Mouse (Mus musculus) intestine, embryonic 16.5 days (tissue): ENCODE results near the gene Sgk1. TPM values are rescaled to one million over a fixed set of nuclear protein-coding genes. Genes with fewer than 3 reads are reported as not detected.

Experiments
- ATAC-seq: fragments of 200-750 bp; cut with Nextera tagmentation; 2 replicates; pipeline ENCODE4 v1.8.0; 2017; ENCODE audit warnings: moderate TSS enrichment, moderate library complexity
- H3K27ac ChIP-seq: fragments of 300-500 bp; sonication (generic); 2 replicates; pipeline ENCODE4 v1.5.1; 2014; ENCODE audit warnings: mild to moderate bottlenecking, low read length
- H3K27me3 ChIP-seq: fragments of 300-500 bp; sonication (generic); replicated peaks from 2 replicates; pipeline ENCODE4 v1.6.1; 2014; ENCODE audit warnings: low read length, control low read depth, mixed read lengths; ENCODE audit not compliant: control insufficient read depth, insufficient read depth
- H3K36me3 ChIP-seq: fragments of 300-500 bp; sonication (generic); 2 replicates; pipeline ENCODE4 v1.6.1; 2014; ENCODE audit warnings: low read length, control low read depth; ENCODE audit not compliant: control insufficient read depth, insufficient read depth
- H3K4me1 ChIP-seq: fragments of 300-500 bp; sonication (generic); 2 replicates; pipeline ENCODE4 v1.6.1; 2014; ENCODE audit warnings: low read length, control low read depth, mixed read lengths; ENCODE audit not compliant: control insufficient read depth, insufficient read depth
- H3K4me2 ChIP-seq: fragments of 300-500 bp; sonication (generic); 2 replicates; pipeline ENCODE4 v1.6.1; 2014; ENCODE audit warnings: low read depth, low read length, control low read depth
- H3K4me3 ChIP-seq: fragments of 300-500 bp; sonication (generic); 2 replicates; pipeline ENCODE4 v1.5.1; 2014; ENCODE audit warnings: mild to moderate bottlenecking, low read length
- H3K9ac ChIP-seq: fragments of 300-500 bp; sonication (generic); 2 replicates; pipeline ENCODE4 v1.6.1; 2014; ENCODE audit warnings: low read depth, low read length
- H3K9me3 ChIP-seq: fragments of 300-500 bp; sonication (generic); 2 replicates; pipeline ENCODE4 v1.6.1; 2016; ENCODE audit warnings: low read length, control low read depth; ENCODE audit not compliant: control insufficient read depth
- WGBS: fragments of 180-500 bp; shearing (Covaris S2); extraction: QIAGEN DNeasy Blood & Tissue Kit; methylation state at CpG from one replicate; pipeline ENCODE4 v1.1.7; 2014; 5-methylcytosine and 5-hydroxymethylcytosine counted together
- polyA plus RNA-seq: library from polyadenylated mRNA; unstranded; fragments of >200 nt; fragmentation: Nextera tagmentation; extraction: Ambion mirVana; gene quantifications from 2 replicates; pipeline ENCODE4 v1.2.1, GENCODE M21; 2015

Sgk1 gene
- polyA plus RNA-seq, 1 experiment from 2014 or later: 35.1 TPM

- 87% methylated on average over 12 of the region's 12 CpGs for WGBS
- no peak overlapping the region for H3K27ac ChIP-seq
- no peak overlapping the region; the same call in 1 of the 2 replicates for H3K4me3 ChIP-seq
- no peak for ATAC-seq
- H3K9me3 ChIP-seq: no peaks in the 10 kb centered on the region
- H3K36me3 ChIP-seq: no peaks in the 10 kb centered on the region
- H3K27me3 ChIP-seq: no peaks in the 10 kb centered on the region
- H3K9ac ChIP-seq: no peak overlapping the region
- H3K4me2 ChIP-seq: no peak overlapping the region
- H3K4me1 ChIP-seq: peaks cover 5% of the 10 kb centered on the region
These were observed 115.7 kb downstream of the Sgk1 start for GRCm38 (mm10) chr10:21997550-21998204.

GRCm38 (mm10) chr10:21998503-21999180, 116.7 kb downstream of the Sgk1 start:
- Histone ChIP-seq H3K4me3 (peak overlapping the region; percentile 17), H3K27me3 (no peaks in the 10 kb centered on the region), H3K9me3 (no peaks in the 10 kb centered on the region), H3K9ac (no peak overlapping the region), H3K4me2 (no peak overlapping the region), H3K27ac (no peak overlapping the region), H3K36me3 (no peaks in the 10 kb centered on the region), H3K4me1 (no peaks in the 10 kb centered on the region)
- no peak for ATAC-seq
- 82% methylated on average over 28 of the region's 28 CpGs for WGBS

- no peak overlapping the region for H3K4me2 ChIP-seq
- H3K36me3 ChIP-seq: no peaks in the 10 kb centered on the region
- H3K9me3 ChIP-seq: no peaks in the 10 kb centered on the region
- no peak overlapping the region for H3K4me3 ChIP-seq
- H3K4me1 ChIP-seq: no peaks in the 10 kb centered on the region
- no peaks in the 10 kb centered on the region for H3K27me3 ChIP-seq
- WGBS: 66% methylated on average over 10 of the region's 10 CpGs
- no peak overlapping the region for H3K9ac ChIP-seq
- H3K27ac ChIP-seq: no peak overlapping the region
- no peak for ATAC-seq
These were observed 118.7 kb downstream of the Sgk1 start for GRCm38 (mm10) chr10:22000491-22001306.

- Histone ChIP-seq H3K36me3 (no peaks in the 10 kb centered on the region), H3K27ac (no peak overlapping the region), H3K9ac (no peak overlapping the region), H3K9me3 (no peaks in the 10 kb centered on the region), H3K4me3 (no peak overlapping the region), H3K4me1 (no peaks in the 10 kb centered on the region), H3K4me2 (no peak overlapping the region), H3K27me3 (no peaks in the 10 kb centered on the region)
- WGBS: 82% methylated on average over 3 of the region's 5 CpGs
- peak; percentile 38; the same call in 1 of the 2 replicates for ATAC-seq
These were observed 119.6 kb downstream of the Sgk1 start for GRCm38 (mm10) chr10:22001621-22002020.

- H3K9ac ChIP-seq: no peak overlapping the region
- no peak overlapping the region for H3K27ac ChIP-seq
- 64% methylated on average over 5 of the region's 5 CpGs for WGBS
- no peak overlapping the region for H3K4me2 ChIP-seq
- H3K9me3 ChIP-seq: no peaks in the 10 kb centered on the region
- no peaks in the 10 kb centered on the region for H3K4me1 ChIP-seq
- no peak overlapping the region for H3K4me3 ChIP-seq
- H3K36me3 ChIP-seq: no peaks in the 10 kb centered on the region
- H3K27me3 ChIP-seq: no peaks in the 10 kb centered on the region
- ATAC-seq: no peak
These were observed 122.8 kb downstream of the Sgk1 start for GRCm38 (mm10) chr10:22004763-22005162.

- H3K4me3 ChIP-seq: no peak overlapping the region
- no peak overlapping the region for H3K9ac ChIP-seq
- no peaks in the 10 kb centered on the region for H3K36me3 ChIP-seq
- H3K4me1 ChIP-seq: no peaks in the 10 kb centered on the region
- no peak overlapping the region for H3K27ac ChIP-seq
- 81% methylated on average over 10 of the region's 10 CpGs for WGBS
- H3K4me2 ChIP-seq: no peak overlapping the region
- H3K9me3 ChIP-seq: no peaks in the 10 kb centered on the region
- no peaks in the 10 kb centered on the region for H3K27me3 ChIP-seq
- ATAC-seq: peak; percentile 59; the same call in 1 of the 2 replicates
These were observed 125.3 kb downstream of the Sgk1 start for GRCm38 (mm10) chr10:22007160-22007801.

GRCm38 (mm10) chr10:22007802-22008172, 125.8 kb downstream of the Sgk1 start:
- Histone ChIP-seq H3K27ac (no peak overlapping the region), H3K4me1 (no peaks in the 10 kb centered on the region), H3K9me3 (no peaks in the 10 kb centered on the region), H3K27me3 (no peaks in the 10 kb centered on the region), H3K9ac (no peak overlapping the region), H3K36me3 (no peaks in the 10 kb centered on the region), H3K4me3 (no peak overlapping the region), H3K4me2 (no peak overlapping the region)
- 36% methylated on average over 4 of the region's 4 CpGs for whole genome bisulfite sequencing
- ATAC-seq: no peak

- Histone ChIP-seq H3K36me3 (no peaks in the 10 kb centered on the region), H3K4me2 (no peak overlapping the region), H3K9me3 (no peaks in the 10 kb centered on the region), H3K4me1 (no peaks in the 10 kb centered on the region), H3K4me3 (no peak overlapping the region), H3K27ac (no peak overlapping the region), H3K9ac (no peak overlapping the region), H3K27me3 (no peaks in the 10 kb centered on the region)
- 41% methylated on average over 19 of the region's 19 CpGs for WGBS
- no peak for ATAC-seq
These were observed 128.3 kb downstream of the Sgk1 start for GRCm38 (mm10) chr10:22010088-22010818.
